Mouse (Mus musculus) MEL (cell line): ENCODE data around the gene Shank3. TPM values are rescaled to one million over a fixed set of nuclear protein-coding genes. Genes with fewer than 3 reads are reported as not detected.
A peak's percentile ranks its signal among the peaks of the same experiment; 100 is the strongest.

Experiments used
- DNase-seq: peaks from one replicate; pipeline ENCODE4 v3.0.0; 2011; ENCODE audit warnings: low read depth, low spot score
- H3K27ac ChIP-seq: 2 replicates; pipeline ENCODE4 v1.5.1; 2012; ENCODE audit warnings: low read depth, mild to moderate bottlenecking, control low read depth, low read length, moderate library complexity; ENCODE audit not compliant: control insufficient read depth
- H3K27me3 ChIP-seq, 2 experiments: fragments of 150-350 bp in 1 of 2; sonication (generic) in 1 of 2; 2 replicates each; pipeline ENCODE4 v1.6.1; 2012; ENCODE audit warnings: low read length in 2 of 2, mild to moderate bottlenecking in 2 of 2, improper control_type of control experiment in 1 of 2, moderate library complexity in 1 of 2; ENCODE audit not compliant: insufficient read depth in 2 of 2, control insufficient read depth in 1 of 2
- H3K36me3 ChIP-seq, 2 experiments: 2 replicates each; pipeline ENCODE4 v1.6.1; 2012 to 2014; ENCODE audit warnings: low read length in 2 of 2, improper control_type of control experiment in 1 of 2, inconsistent platforms in 1 of 2, mild to moderate bottlenecking in 1 of 2; ENCODE audit not compliant: insufficient read depth in 2 of 2, control insufficient read depth in 1 of 2
- H3K4me1 ChIP-seq, 2 experiments: fragments of 150-350 bp in 1 of 2; sonication (generic) in 1 of 2; 2 replicates each; pipeline ENCODE4 v1.6.1; 2012; ENCODE audit warnings: low read length in 2 of 2, improper control_type of control experiment in 1 of 2, mild to moderate bottlenecking in 1 of 2; ENCODE audit not compliant: insufficient read depth in 2 of 2, control insufficient read depth in 1 of 2
- H3K4me3 ChIP-seq, 2 experiments: fragments of 150-350 bp in 1 of 2; sonication (generic) in 1 of 2; 2 replicates each; pipeline ENCODE4 v1.5.1; 2012; ENCODE audit warnings: low read depth in 2 of 2, low read length in 2 of 2, mild to moderate bottlenecking in 2 of 2, moderate library complexity in 2 of 2, control low read depth in 1 of 2, improper control_type of control experiment in 1 of 2; ENCODE audit not compliant: control insufficient read depth in 1 of 2, insufficient read depth in 1 of 2
- H3K79me2 ChIP-seq: 2 replicates; pipeline ENCODE4 v1.6.1; 2012; ENCODE audit warnings: mild to moderate bottlenecking, low read length, moderate library complexity; ENCODE audit not compliant: control insufficient read depth, poor library complexity, insufficient read depth
- H3K9ac ChIP-seq: 2 replicates; pipeline ENCODE4 v1.6.1; 2012; ENCODE audit warnings: low read depth, mild to moderate bottlenecking, control low read depth, low read length, moderate library complexity; ENCODE audit not compliant: control insufficient read depth, poor library complexity, severe bottlenecking
- H3K9me3 ChIP-seq: fragments of 150-350 bp; sonication (generic); replicated peaks from 2 replicates; pipeline ENCODE4 v1.6.1; 2012; ENCODE audit warnings: mild to moderate bottlenecking, low read length, improper control_type of control experiment, moderate library complexity; ENCODE audit not compliant: insufficient read depth
- BHLHE40 ChIP-seq: IDR thresholded peaks from 2 replicates; pipeline ENCODE4 v1.6.1; 2012; ENCODE audit warnings: low read depth, mild to moderate bottlenecking, inconsistent platforms, low read length, improper control_type of control experiment, borderline replicate concordance
- CTCF ChIP-seq, 3 experiments: IDR thresholded peaks in 2 of 3; conservative IDR thresholded peaks in 1 of 3; 2 replicates each; pipeline ENCODE4 v1.5.1; 2011 to 2012; ENCODE audit warnings: low read length in 3 of 3, low read depth in 2 of 3, mild to moderate bottlenecking in 2 of 3, improper control_type of control experiment in 1 of 3, inconsistent platforms in 1 of 3, mixed read lengths in 1 of 3, moderate library complexity in 1 of 3; ENCODE audit not compliant: control insufficient read depth in 1 of 3, insufficient read depth in 1 of 3, poor library complexity in 1 of 3, severe bottlenecking in 1 of 3
- ELF1 ChIP-seq: IDR thresholded peaks from 2 replicates; pipeline ENCODE4 v1.6.1; 2014; ENCODE audit warnings: low read depth, mild to moderate bottlenecking, inconsistent platforms, low read length, improper control_type of control experiment, moderate library complexity
- EP300 ChIP-seq, 2 experiments: IDR thresholded peaks; 2 replicates each; pipeline ENCODE4 v1.6.1; 2011; ENCODE audit warnings: improper control_type of control experiment in 2 of 2, low read length in 2 of 2, low read depth in 1 of 2, mild to moderate bottlenecking in 1 of 2
- ETS1 ChIP-seq: IDR thresholded peaks from 2 replicates; pipeline ENCODE4 v1.6.1; 2012; ENCODE audit warnings: low read depth, mild to moderate bottlenecking, inconsistent platforms, low read length, improper control_type of control experiment, moderate library complexity
- GATA1 ChIP-seq: IDR thresholded peaks from 2 replicates; pipeline ENCODE4 v1.6.1; 2011; ENCODE audit warnings: low read depth, low read length, improper control_type of control experiment
- HCFC1 ChIP-seq: IDR thresholded peaks from 2 replicates; pipeline ENCODE4 v1.6.1; 2012; ENCODE audit warnings: low read depth, mild to moderate bottlenecking, inconsistent platforms, low read length, improper control_type of control experiment, moderate library complexity
- JUND ChIP-seq: IDR thresholded peaks from 2 replicates; pipeline ENCODE4 v1.6.1; 2011; ENCODE audit warnings: low read depth, mild to moderate bottlenecking, improper control_type of control experiment, low read length
- KAT2A ChIP-seq: conservative IDR thresholded peaks from 2 replicates; pipeline ENCODE4 v1.6.1; 2012; ENCODE audit warnings: low read depth, low read length, improper control_type of control experiment, inconsistent platforms
- MAX ChIP-seq: IDR thresholded peaks from 2 replicates; pipeline ENCODE4 v1.6.1; 2011; ENCODE audit warnings: low read length, improper control_type of control experiment
- MAZ ChIP-seq: IDR thresholded peaks from 2 replicates; pipeline ENCODE4 v1.6.1; 2012; ENCODE audit warnings: low read depth, mild to moderate bottlenecking, inconsistent platforms, low read length, improper control_type of control experiment
- MEF2A ChIP-seq: IDR thresholded peaks from 2 replicates; pipeline ENCODE4 v1.6.1; 2014; ENCODE audit warnings: low read depth, mild to moderate bottlenecking, inconsistent platforms, low read length, improper control_type of control experiment; ENCODE audit not compliant: poor library complexity, insufficient replicate concordance, severe bottlenecking; ENCODE audit errors: extremely low read depth
- MYB ChIP-seq: IDR thresholded peaks from 2 replicates; pipeline ENCODE4 v1.6.1; 2011; ENCODE audit warnings: mild to moderate bottlenecking, low read depth, low read length, improper control_type of control experiment
- MYC ChIP-seq: IDR thresholded peaks from 2 replicates; pipeline ENCODE4 v1.6.1; 2011; ENCODE audit warnings: low read depth, mild to moderate bottlenecking, low read length, improper control_type of control experiment, moderate library complexity
- POLR2A ChIP-seq, 2 experiments: IDR thresholded peaks; 2 replicates each; pipeline ENCODE4 v1.6.1; 2011 to 2012; ENCODE audit warnings: low read length in 2 of 2, mild to moderate bottlenecking in 2 of 2, control low read depth in 1 of 2, improper control_type of control experiment in 1 of 2, low read depth in 1 of 2, moderate library complexity in 1 of 2; ENCODE audit not compliant: control insufficient read depth in 1 of 2, insufficient read depth in 1 of 2, poor library complexity in 1 of 2
- POLR2AphosphoS2 ChIP-seq: IDR thresholded peaks from 2 replicates; pipeline ENCODE4 v1.6.1; 2011; ENCODE audit warnings: low read length, improper control_type of control experiment
- RAD21 ChIP-seq: IDR thresholded peaks from 2 replicates; pipeline ENCODE4 v1.6.1; 2011; ENCODE audit warnings: mild to moderate bottlenecking, low read depth, low read length, improper control_type of control experiment
- SIN3A ChIP-seq: IDR thresholded peaks from 2 replicates; pipeline ENCODE4 v1.6.1; 2012; ENCODE audit warnings: low read length, improper control_type of control experiment, inconsistent platforms
- SMC3 ChIP-seq: IDR thresholded peaks from 2 replicates; pipeline ENCODE4 v1.6.1; 2011; ENCODE audit warnings: low read depth, low read length, improper control_type of control experiment
- TBP ChIP-seq: IDR thresholded peaks from 2 replicates; pipeline ENCODE4 v1.8.0; 2011; ENCODE audit warnings: low read depth, low read length, improper control_type of control experiment
- TCF12 ChIP-seq: IDR thresholded peaks from 2 replicates; pipeline ENCODE4 v1.6.1; 2014; ENCODE audit warnings: low read depth, mild to moderate bottlenecking, inconsistent platforms, low read length, improper control_type of control experiment, moderate library complexity
- UBTF ChIP-seq: IDR thresholded peaks from 2 replicates; pipeline ENCODE4 v1.6.1; 2012; ENCODE audit warnings: low read depth, mild to moderate bottlenecking, inconsistent platforms, low read length, improper control_type of control experiment, moderate library complexity, borderline replicate concordance; ENCODE audit not compliant: insufficient read depth
- USF1 ChIP-seq: IDR thresholded peaks from 2 replicates; pipeline ENCODE4 v1.6.1; 2014; ENCODE audit warnings: low read depth, mild to moderate bottlenecking, inconsistent platforms, low read length, improper control_type of control experiment, moderate library complexity
- ZKSCAN1 ChIP-seq: IDR thresholded peaks from 2 replicates; pipeline ENCODE4 v1.6.1; 2012; ENCODE audit warnings: low read depth, mild to moderate bottlenecking, inconsistent platforms, low read length, improper control_type of control experiment, moderate library complexity
- ZMIZ1 ChIP-seq: IDR thresholded peaks from 2 replicates; pipeline ENCODE4 v1.6.1; 2012; ENCODE audit warnings: low read depth, mild to moderate bottlenecking, inconsistent platforms, low read length, improper control_type of control experiment, moderate library complexity
- ZNF384 ChIP-seq: IDR thresholded peaks from 2 replicates; pipeline ENCODE4 v1.6.1; 2012; ENCODE audit warnings: low read depth, mild to moderate bottlenecking, inconsistent platforms, low read length, improper control_type of control experiment
- polyA plus RNA-seq, 2 experiments: library from polyadenylated mRNA; stranded (reverse) in 1 of 2; unstranded in 1 of 2; fragments of >175 nt in 1 of 2; fragments of >200 nt in 1 of 2; gene quantifications; 2 replicates each; pipeline versions ENCODE4 v1.2.1 to v1.2.4; 2012; ENCODE audit warnings: low replicate concordance in 2 of 2, low read depth in 1 of 2; ENCODE audit not compliant: insufficient read length in 2 of 2, insufficient read depth in 1 of 2, missing spikeins in 1 of 2
- total RNA-seq: library from RNA; depleted of rRNA; stranded (reverse); fragments of 300-350 nt; gene quantifications from 2 replicates; pipeline ENCODE4 v1.2.3, GENCODE M21; 2012

Gene Shank3
- total and polyA plus RNA-seq, 3 experiments, result 14.2 to 20.3 TPM; not detected in 1

DNA sequence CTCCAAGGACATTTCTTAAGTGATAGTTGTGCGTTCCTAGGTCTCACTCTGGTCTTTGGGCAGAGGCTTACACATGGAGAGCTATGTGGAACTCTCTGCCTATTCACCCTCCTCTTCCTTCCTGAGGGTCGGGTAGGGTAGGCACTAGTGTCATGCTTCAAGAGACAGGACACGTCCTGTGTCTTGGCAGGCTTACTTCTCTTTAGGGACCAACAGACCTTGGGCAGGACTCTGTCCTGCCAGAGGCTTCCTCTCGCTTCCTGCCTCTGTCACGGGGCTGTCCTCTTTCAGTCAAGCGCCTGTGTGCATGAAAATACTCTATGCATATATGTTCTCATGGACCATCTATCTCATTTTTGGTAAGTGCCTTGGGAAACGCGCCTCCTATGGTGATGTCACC, 8.3 kb downstream of the Shank3 start:
- Histone ChIP-seq H3K79me2 (no peaks in the 10 kb centered on the region), H3K4me3 (no peak overlapping the region), H3K36me3 (peaks cover 5% of the 10 kb centered on the region in 2 experiments; a peak in 3 of 4 replicates), H3K27ac (no peak overlapping the region), H3K27me3 (no peaks in the 10 kb centered on the region), H3K9me3 (no peaks in the 10 kb centered on the region), H3K9ac (no peak overlapping the region), H3K4me1 (peaks cover 0 to 5% of the 10 kb centered on the region in 2 experiments; a peak in 2 of 4 replicates)
- DNase-seq, result no peak
- no peak for TF ChIP-seq BHLHE40
- TF ChIP-seq RAD21, result no peak
- TF ChIP-seq KAT2A, result no peak
- TF ChIP-seq MEF2A, result no peak

DNA sequence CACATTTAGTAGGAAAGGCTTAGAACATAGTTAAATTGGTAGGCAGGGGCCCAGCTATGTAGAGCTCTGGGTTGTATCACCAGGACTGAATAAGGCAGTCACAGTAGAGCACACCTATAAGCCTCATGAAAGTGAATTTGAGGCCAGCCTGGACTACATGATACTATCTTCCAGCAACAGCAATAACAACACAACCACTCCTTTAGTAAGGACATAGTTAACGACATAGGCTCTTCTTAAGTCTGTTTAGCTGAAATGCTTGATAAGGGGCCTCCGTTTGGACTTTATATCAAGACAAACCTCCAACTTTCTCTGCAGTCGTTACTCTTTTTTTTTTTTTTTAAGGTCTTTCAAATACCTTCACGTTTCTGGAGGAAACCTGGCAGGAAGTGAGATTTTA, 13.3 kb downstream of the Shank3 start:
- H3K4me1 ChIP-seq, result peaks cover 0 to 7% of the 10 kb centered on the region in 2 experiments; a peak in 3 of 4 replicates
- peak overlapping the region; percentile 45; the same call in 1 of the 2 replicates for H3K27ac ChIP-seq
- no peaks in the 10 kb centered on the region for H3K9me3 ChIP-seq
- no peak overlapping the region for H3K9ac ChIP-seq
- peak; percentile 6; the same call in 1 of the 2 replicates for TF ChIP-seq GATA1
- 0 out of 2 replicates have a peak, but pooled peaks have one; percentile 31 for TF ChIP-seq TCF12
- TF ChIP-seq JUND, result no peak
- TF ChIP-seq MYB, result peak; percentile 54; the same call in 1 of the 2 replicates
- TF ChIP-seq POLR2A (IDR thresholded peaks at IDR 0.05; ENCODE audit: control insufficient read depth in 1 of 2, insufficient read depth in 1 of 2, low read depth in 1 of 2, low read length in 2 of 2, poor library complexity in 1 of 2), result no peak
- no peak for TF ChIP-seq UBTF
- peak; percentile 87 for TF ChIP-seq ZNF384
- no peak for TF ChIP-seq MAZ
- TF ChIP-seq CTCF (IDR thresholded peaks at IDR 0.05 in 2 of 3, conservative IDR thresholded peaks at IDR 0.05 in 1 of 3; ENCODE audit: control insufficient read depth in 1 of 3, insufficient read depth in 1 of 3, low read depth in 2 of 3, low read length in 3 of 3, poor library complexity in 1 of 3, severe bottlenecking in 1 of 3), result no peak
- TF ChIP-seq MAX, result no peak
- TF ChIP-seq ELF1, result no peak
- no peak for TF ChIP-seq TBP
- no peak for TF ChIP-seq SMC3
- peak; percentile 33; the same call in 1 of the 2 replicates for TF ChIP-seq SIN3A
- no peak for TF ChIP-seq ZMIZ1
- peak; percentile 47 to 70 for TF ChIP-seq EP300 (IDR thresholded peaks at IDR 0.05; ENCODE audit: low read depth in 1 of 2, low read length in 2 of 2)
- no peak for TF ChIP-seq HCFC1
- no peak for TF ChIP-seq ZKSCAN1
- no peak for TF ChIP-seq POLR2AphosphoS2
- no peak for TF ChIP-seq MYC
- TF ChIP-seq ETS1, result no peak; the same call in 1 of the 2 replicates
- no peak for TF ChIP-seq USF1
- TF ChIP-seq KAT2A, result no peak
- H3K79me2 ChIP-seq, result no peaks in the 10 kb centered on the region
- peaks cover 7 to 10% of the 10 kb centered on the region in 2 experiments for H3K36me3 ChIP-seq
- H3K4me3 ChIP-seq, result no peak overlapping the region
- H3K27me3 ChIP-seq, result no peaks in the 10 kb centered on the region
- peak; percentile 40 for DNase-seq
